Comparison of ENCODE assay signal across 12 mouse cellular contexts in the genomic region with DNA sequence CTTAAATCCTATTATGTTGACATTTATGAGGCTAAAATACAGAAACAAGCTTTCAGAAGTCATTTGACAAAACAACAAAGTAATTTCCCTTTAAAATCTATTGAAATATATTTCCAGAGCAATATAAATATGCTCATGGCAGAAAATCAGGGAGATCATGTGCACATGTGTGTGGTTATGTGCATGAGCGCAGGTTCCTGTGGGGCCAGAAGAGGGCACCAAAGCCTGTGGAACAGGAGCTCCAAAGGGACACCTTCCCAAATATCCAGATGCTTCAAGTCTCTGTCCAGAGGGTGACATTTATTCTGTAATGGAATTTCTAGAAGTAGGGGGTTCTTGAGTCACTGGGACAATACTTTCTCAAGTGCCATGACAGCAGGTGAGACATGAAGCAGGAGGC. TPM values are rescaled to one million over a fixed set of nuclear protein-coding genes. Genes with fewer than 3 reads are reported as not detected.
DNase-seq lines count a peak whose midpoint lies in the region; ATAC-seq and TF ChIP-seq lines count a peak whose summit lies in the region.
"Had no signal": no experiment of that assay in that cellular context is flagged by ENCODE, and none has a peak within 500 bp of the region (broad histone marks: within the 10 kb centered on the region; RNA-seq: fewer than 3 reads in every experiment).

No protein-coding gene starts in this region.

- H3K9me3 ChIP-seq in intestine, postnatal 0 days (ENCODE audit: control insufficient read depth): no peaks in the 10 kb centered on the region
- H3K9me3 ChIP-seq in intestine, embryonic 15.5 days: no peaks in the 10 kb centered on the region
- no peaks in the 10 kb centered on the region for H3K9me3 ChIP-seq in stomach, postnatal 0 days (ENCODE audit: control insufficient read depth, low read length)
- H3K9me3 ChIP-seq in forebrain, embryonic 13.5 days (replicated peaks): no peaks in the 10 kb centered on the region
- H3K9me3 ChIP-seq: midbrain, embryonic 12.5 days had no signal

- H3K27me3 ChIP-seq in intestine, postnatal 0 days (replicated peaks; ENCODE audit: control insufficient read depth, insufficient read depth, low read length): no peaks in the 10 kb centered on the region
- H3K27me3 ChIP-seq in intestine, embryonic 15.5 days (replicated peaks): no peaks in the 10 kb centered on the region
- no peaks in the 10 kb centered on the region for H3K27me3 ChIP-seq in stomach, postnatal 0 days (ENCODE audit: control insufficient read depth, insufficient read depth, low read length)
- no peaks in the 10 kb centered on the region for H3K27me3 ChIP-seq in forebrain, embryonic 13.5 days
- H3K27me3 ChIP-seq: midbrain, embryonic 12.5 days had no signal

- peak; percentile 38 for DNase-seq in thymus, postnatal 4 days
- no peak for DNase-seq in thymus, adult 18-20 months
- DNase-seq in forelimb bud, embryonic 11.5 days (ENCODE audit: low read depth, low spot score): peak; percentile 14
- DNase-seq in stomach, postnatal 0 days (ENCODE audit: low spot score): no peak
- DNase-seq in cerebellum, adult 11-12 months: no peak

- H3K36me3 ChIP-seq in intestine, postnatal 0 days (ENCODE audit: control insufficient read depth, insufficient read depth): peaks cover 30% of the 10 kb centered on the region
- peaks cover 16% of the 10 kb centered on the region for H3K36me3 ChIP-seq in intestine, embryonic 15.5 days
- peaks cover 19% of the 10 kb centered on the region for H3K36me3 ChIP-seq in stomach, postnatal 0 days (ENCODE audit: control insufficient read depth, insufficient read depth, low read length)
- H3K36me3 ChIP-seq in forebrain, embryonic 13.5 days (ENCODE audit: poor library complexity, severe bottlenecking): peaks cover 57% of the 10 kb centered on the region

- no peaks in the 10 kb centered on the region for H3K4me1 ChIP-seq in intestine, postnatal 0 days (replicated peaks; ENCODE audit: control insufficient read depth, insufficient read depth, low read length)
- H3K4me1 ChIP-seq in intestine, embryonic 15.5 days (replicated peaks): no peaks in the 10 kb centered on the region
- no peaks in the 10 kb centered on the region for H3K4me1 ChIP-seq in stomach, postnatal 0 days (replicated peaks; ENCODE audit: control insufficient read depth, insufficient read depth)
- no peaks in the 10 kb centered on the region for H3K4me1 ChIP-seq in forebrain, embryonic 13.5 days
- H3K4me1 ChIP-seq: embryonic facial prominence, embryonic 10.5 days; hindbrain, embryonic 10.5 days; midbrain, embryonic 12.5 days had no signal

- no peak for TF ChIP-seq EP300 in stomach, postnatal 0 days (optimal IDR thresholded peaks at IDR 0.05)

- H3K4me3 ChIP-seq in intestine, postnatal 0 days (ENCODE audit: low read depth, low read length): no peak overlapping the region
- no peak overlapping the region for H3K4me3 ChIP-seq in intestine, embryonic 15.5 days (replicated peaks)
- no peak overlapping the region for H3K4me3 ChIP-seq in stomach, postnatal 0 days (ENCODE audit: low read depth, low read length)
- no peak overlapping the region for H3K4me3 ChIP-seq in forebrain, embryonic 13.5 days
- H3K4me3 ChIP-seq: embryonic facial prominence, embryonic 10.5 days; hindbrain, embryonic 10.5 days; midbrain, embryonic 12.5 days had no signal

- WGBS in intestine, postnatal 0 days: 94% methylated on average over 1 of the region's 1 CpGs
- WGBS in intestine, embryonic 15.5 days: 100% methylated on average over 1 of the region's 1 CpGs
- 98% methylated on average over 1 of the region's 1 CpGs for WGBS in stomach, postnatal 0 days
- WGBS in forebrain, embryonic 13.5 days: 100% methylated on average over 1 of the region's 1 CpGs

- TF ChIP-seq CTCF in intestine, postnatal 0 days (IDR thresholded peaks at IDR 0.05; ENCODE audit: low read depth): peak; percentile 49
- peak; percentile 55 for TF ChIP-seq CTCF in stomach, postnatal 0 days (IDR thresholded peaks at IDR 0.05; ENCODE audit: low read depth)

- H3K9ac ChIP-seq in intestine, postnatal 0 days (ENCODE audit: low read depth, low read length): no peak overlapping the region
- no peak overlapping the region for H3K9ac ChIP-seq in intestine, embryonic 15.5 days
- no peak overlapping the region for H3K9ac ChIP-seq in stomach, postnatal 0 days (ENCODE audit: low read length)
- H3K9ac ChIP-seq in forebrain, embryonic 13.5 days: no peak overlapping the region
- H3K9ac ChIP-seq: midbrain, embryonic 12.5 days had no signal

- H3K27ac ChIP-seq in intestine, postnatal 0 days (ENCODE audit: low read depth, low read length): no peak overlapping the region
- no peak overlapping the region for H3K27ac ChIP-seq in intestine, embryonic 15.5 days
- no peak overlapping the region for H3K27ac ChIP-seq in stomach, postnatal 0 days (replicated peaks)
- H3K27ac ChIP-seq in forebrain, embryonic 13.5 days: no peak overlapping the region
- H3K27ac ChIP-seq: embryonic facial prominence, embryonic 10.5 days; hindbrain, embryonic 10.5 days; midbrain, embryonic 12.5 days had no signal

- no peak overlapping the region for H3K4me2 ChIP-seq in intestine, postnatal 0 days (replicated peaks; ENCODE audit: low read depth)
- H3K4me2 ChIP-seq in intestine, embryonic 15.5 days (replicated peaks): no peak overlapping the region
- no peak overlapping the region for H3K4me2 ChIP-seq in stomach, postnatal 0 days (replicated peaks; ENCODE audit: low read depth)
- no peak overlapping the region for H3K4me2 ChIP-seq in forebrain, embryonic 13.5 days
- H3K4me2 ChIP-seq: midbrain, embryonic 12.5 days had no signal

- ATAC-seq in intestine, postnatal 0 days: no peak
- ATAC-seq in intestine, embryonic 15.5 days: no peak
- ATAC-seq in stomach, postnatal 0 days (ENCODE audit: low FRiP score, low TSS enrichment): peak; percentile 53; the same call in 1 of the 2 replicates
- ATAC-seq in forebrain, embryonic 13.5 days: no peak
- ATAC-seq: activated CD4-positive, CD25-positive, alpha-beta regulatory T cell, adult 4 months had no signal

RNA-seq across cellular contexts. Expression of a gene that starts 17.8 kb away (rescaled TPM):
- 71.8 and 75.7 TPM in 2 replicates for polyA plus RNA-seq in intestine, postnatal 0 days (2015; fragmentation: Nextera tagmentation; extraction: Ambion mirVana)
- 85.0 and 91.2 TPM in 2 replicates for polyA plus RNA-seq in intestine, embryonic 15.5 days (2015; fragmentation: Nextera tagmentation; extraction: Ambion mirVana)
- polyA plus RNA-seq in stomach, postnatal 0 days (2015; fragmentation: Nextera tagmentation; extraction: Ambion mirVana): 87.4 and 87.9 TPM in 2 replicates
- 77.2 and 80.1 TPM in 2 replicates for polyA plus RNA-seq in forebrain, embryonic 13.5 days (2015; fragmentation: Nextera tagmentation; extraction: Ambion mirVana)

RNA-seq across cellular contexts. Expression of a gene that starts 56.1 kb away (rescaled TPM):
- 8.3 and 8.7 TPM in 2 replicates for polyA plus RNA-seq in intestine, postnatal 0 days (2015; fragmentation: Nextera tagmentation; extraction: Ambion mirVana)
- 39.3 and 45.8 TPM in 2 replicates for polyA plus RNA-seq in intestine, embryonic 15.5 days (2015; fragmentation: Nextera tagmentation; extraction: Ambion mirVana)
- 7.9 and 11.5 TPM in 2 replicates for polyA plus RNA-seq in stomach, postnatal 0 days (2015; fragmentation: Nextera tagmentation; extraction: Ambion mirVana)
- polyA plus RNA-seq in forebrain, embryonic 13.5 days (2015; fragmentation: Nextera tagmentation; extraction: Ambion mirVana): 43.0 and 43.1 TPM in 2 replicates

RNA-seq across cellular contexts. Expression of a gene that starts 56.3 kb away (rescaled TPM):
- polyA plus RNA-seq in intestine, postnatal 0 days (2015; fragmentation: Nextera tagmentation; extraction: Ambion mirVana): 70.3 and 71.2 TPM in 2 replicates
- polyA plus RNA-seq in intestine, embryonic 15.5 days (2015; fragmentation: Nextera tagmentation; extraction: Ambion mirVana): 140 and 163 TPM in 2 replicates
- polyA plus RNA-seq in stomach, postnatal 0 days (2015; fragmentation: Nextera tagmentation; extraction: Ambion mirVana): 79.8 and 83.1 TPM in 2 replicates
- 136 and 145 TPM in 2 replicates for polyA plus RNA-seq in forebrain, embryonic 13.5 days (2015; fragmentation: Nextera tagmentation; extraction: Ambion mirVana)

Comparison
In these comparisons a context has a peak if more than half of its experiments do, and no peak if none do; other contexts are left out.
1. DNase-seq: peak in thymus, postnatal 4 days (single experiment) and forelimb bud, embryonic 11.5 days (single experiment); none in thymus, adult 18-20 months (0 of 2), stomach, postnatal 0 days (single experiment) and cerebellum, adult 11-12 months (single experiment).